8 mouse cellular contexts compared by ENCODE assay signal in the genomic region with DNA sequence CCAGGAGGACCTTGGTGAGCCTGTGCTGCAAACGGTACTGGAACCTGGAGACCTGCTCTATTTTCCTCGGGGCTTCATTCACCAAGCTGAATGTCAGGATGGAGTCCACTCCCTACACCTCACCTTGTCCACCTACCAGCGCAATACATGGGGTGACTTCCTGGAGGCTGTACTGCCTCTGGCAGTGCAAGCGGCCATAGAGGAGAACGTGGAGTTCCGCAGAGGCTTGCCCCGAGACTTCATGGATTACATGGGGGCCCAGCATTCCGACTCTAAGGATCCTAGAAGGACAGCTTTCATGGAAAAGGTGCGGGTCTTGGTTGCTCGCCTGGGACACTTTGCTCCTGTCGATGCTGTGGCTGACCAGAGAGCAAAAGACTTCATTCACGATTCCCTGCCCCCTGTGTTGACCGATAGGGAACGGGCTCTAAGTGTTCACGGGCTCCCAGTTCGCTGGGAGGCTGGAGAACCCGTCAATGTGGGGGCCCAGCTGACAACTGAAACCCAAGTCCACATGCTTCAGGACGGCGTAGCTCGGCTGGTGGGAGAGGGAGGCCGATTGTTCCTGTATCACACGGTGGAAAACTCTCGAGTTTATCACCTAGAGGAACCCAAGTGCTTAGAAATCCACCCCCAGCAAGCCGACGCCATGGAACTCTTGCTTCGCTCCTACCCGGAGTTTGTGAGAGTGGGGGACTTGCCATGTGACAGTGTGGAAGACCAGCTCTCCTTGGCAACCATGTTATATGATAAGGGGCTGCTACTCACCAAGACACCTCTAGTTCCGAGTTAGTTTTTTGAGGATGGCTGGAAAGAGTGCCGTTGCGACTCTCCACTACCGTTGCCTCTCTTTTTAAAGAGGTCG. TPM values are rescaled to one million over a fixed set of nuclear protein-coding genes. Genes with fewer than 3 reads are reported as not detected.
DNase-seq lines count a peak whose midpoint lies in the region; ATAC-seq and TF ChIP-seq lines count a peak whose summit lies in the region.

No protein-coding gene starts in this region.

- no peaks in the 10 kb centered on the region for H3K27me3 ChIP-seq in cerebellum, adult 2 months (ENCODE audit: control insufficient read depth, insufficient read depth, low read length)
- H3K27me3 ChIP-seq in E14TG2a.4 (ENCODE audit: insufficient read depth, low read length): peaks cover 15% of the 10 kb centered on the region
- H3K27me3 ChIP-seq in heart, postnatal 0 days (ENCODE audit: control insufficient read depth, insufficient read depth, low read length): no peaks in the 10 kb centered on the region
- H3K27me3 ChIP-seq in liver, postnatal 0 days (ENCODE audit: insufficient read depth, low read length): no peaks in the 10 kb centered on the region

- H3K27ac ChIP-seq in cerebellum, adult 2 months (ENCODE audit: insufficient read depth, low read length): no peak overlapping the region
- no peak overlapping the region; the same call in 1 of the 2 replicates for H3K27ac ChIP-seq in heart, postnatal 0 days (ENCODE audit: low read depth)
- H3K27ac ChIP-seq in liver, postnatal 0 days (ENCODE audit: low read depth): no peak overlapping the region

- TF ChIP-seq EP300 in heart, postnatal 0 days (IDR thresholded peaks at IDR 0.05; ENCODE audit: low read depth): no peak
- TF ChIP-seq EP300 in liver, postnatal 0 days (IDR thresholded peaks at IDR 0.05; ENCODE audit: low read depth): no peak

- TF ChIP-seq POLR2A in cerebellum, adult 2 months (IDR thresholded peaks at IDR 0.05; ENCODE audit: borderline replicate concordance, insufficient read depth, low read length): no peak

- H3K36me3 ChIP-seq in E14TG2a.4 (ENCODE audit: insufficient read depth, low read length): peaks cover 25% of the 10 kb centered on the region
- 0 out of 2 replicates have a peak, but pooled peaks cover 5% of the 10 kb centered on the region for H3K36me3 ChIP-seq in heart, postnatal 0 days (replicated peaks; ENCODE audit: control insufficient read depth, insufficient read depth, low read length)
- no peaks in the 10 kb centered on the region for H3K36me3 ChIP-seq in liver, postnatal 0 days (replicated peaks; ENCODE audit: insufficient read depth, low read length)

- peak overlapping the region; percentile 71 for H3K4me3 ChIP-seq in cerebellum, adult 2 months (replicated peaks; ENCODE audit: insufficient read depth, low read depth, low read length)
- H3K4me3 ChIP-seq in E14TG2a.4 (replicated peaks; ENCODE audit: low read length): peak overlapping the region; percentile 94
- peak overlapping the region; percentile 75 for H3K4me3 ChIP-seq in heart, postnatal 0 days (ENCODE audit: low read depth, low read length)
- peak overlapping the region; percentile 77 for H3K4me3 ChIP-seq in liver, postnatal 0 days (ENCODE audit: low read depth, low read length)

- ATAC-seq in heart, postnatal 0 days (ENCODE audit: insufficient read depth, low read depth): no peak
- 0 out of 2 replicates have a peak, but pooled peaks have one; percentile 4 for ATAC-seq in liver, postnatal 0 days

- no peak for TF ChIP-seq CTCF in cerebellum, adult 2 months (IDR thresholded peaks at IDR 0.05; ENCODE audit: borderline replicate concordance, insufficient read depth, low read depth, low read length)
- no peak for TF ChIP-seq CTCF in E14TG2a.4 (conservative IDR thresholded peaks at IDR 0.05; ENCODE audit: low read length)
- no peak for TF ChIP-seq CTCF in heart, postnatal 0 days (IDR thresholded peaks at IDR 0.05; ENCODE audit: low read depth)
- TF ChIP-seq CTCF in liver, postnatal 0 days (IDR thresholded peaks at IDR 0.05; ENCODE audit: low read depth): no peak

- H3K4me1 ChIP-seq in cerebellum, adult 2 months (ENCODE audit: control insufficient read depth, insufficient read depth, low read length): no peaks in the 10 kb centered on the region; the same call in 1 of the 2 replicates
- H3K4me1 ChIP-seq in E14TG2a.4 (replicated peaks; ENCODE audit: low read depth, low read length): peaks cover 53% of the 10 kb centered on the region
- H3K4me1 ChIP-seq in heart, postnatal 0 days (ENCODE audit: control insufficient read depth, insufficient read depth): peaks cover 14% of the 10 kb centered on the region
- H3K4me1 ChIP-seq in liver, postnatal 0 days (ENCODE audit: insufficient read depth): peaks cover 35% of the 10 kb centered on the region

- H3K9ac ChIP-seq in heart, postnatal 0 days (replicated peaks; ENCODE audit: low read depth, low read length): peak overlapping the region; percentile 71
- H3K9ac ChIP-seq in liver, postnatal 0 days (replicated peaks): peak overlapping the region; percentile 79

- 60% methylated on average over 32 of the region's 32 CpGs for WGBS in cerebellum, adult 2 months
- WGBS in heart, postnatal 0 days: 45% methylated on average over 32 of the region's 32 CpGs
- WGBS in liver, postnatal 0 days (ENCODE audit: insufficient replicate concordance): 39% methylated on average over 32 of the region's 32 CpGs

- no peaks in the 10 kb centered on the region for H3K9me3 ChIP-seq in E14TG2a.4 (ENCODE audit: low read length)
- no peaks in the 10 kb centered on the region for H3K9me3 ChIP-seq in heart, postnatal 0 days (replicated peaks; ENCODE audit: control insufficient read depth, low read length)
- no peaks in the 10 kb centered on the region for H3K9me3 ChIP-seq in liver, postnatal 0 days (ENCODE audit: low read length)

- peak in 1 of 2 experiments; percentile 9 for DNase-seq in cerebellum, adult 2 months
- DNase-seq in cerebellum, postnatal 14 days: no peak
- no peak for DNase-seq in heart, postnatal 0 days (ENCODE audit: low spot score)
- DNase-seq in liver, postnatal 0 days: peak; percentile 26
- DNase-seq in right cerebral cortex, postnatal 10 days (ENCODE audit: low spot score in 2 of 2): no peak
- no peak for DNase-seq in thymus, postnatal 36 days
- no peak for DNase-seq in frontal cortex, postnatal 25 days (ENCODE audit: low spot score in 2 of 2)

- H3K4me2 ChIP-seq in heart, postnatal 0 days (ENCODE audit: low read depth, low read length): peak overlapping the region; percentile 100
- peak overlapping the region; percentile 98 for H3K4me2 ChIP-seq in liver, postnatal 0 days (ENCODE audit: low read depth, low read length)

RNA-seq across cellular contexts. Expression of a gene that starts 1.5 kb away (rescaled TPM):
- 8.9 and 9.6 TPM in 2 replicates for polyA plus RNA-seq in cerebellum, adult 2 months (2012; rRNA removed)
- total RNA-seq in heart, postnatal 0 days (2014; rRNA removed; ENCODE audit: low replicate concordance): 12.4 and 21.9 TPM in 2 replicates
- 4.6 and 5.1 TPM in 2 replicates for polyA plus RNA-seq in heart, postnatal 0 days (2015; fragmentation: Nextera tagmentation; extraction: Ambion mirVana)
- polyA plus RNA-seq in liver, postnatal 0 days (2015; fragmentation: Nextera tagmentation; extraction: Ambion mirVana): 6.2 and 8.1 TPM in 2 replicates

RNA-seq across cellular contexts. Expression of a gene that starts 30.2 kb away (rescaled TPM):
- polyA plus RNA-seq in cerebellum, adult 2 months (2012; rRNA removed): 54.5 and 60.1 TPM in 2 replicates
- total RNA-seq in heart, postnatal 0 days (2014; rRNA removed; ENCODE audit: low replicate concordance): 22.8 and 42.1 TPM in 2 replicates
- 19.0 and 19.1 TPM in 2 replicates for polyA plus RNA-seq in heart, postnatal 0 days (2015; fragmentation: Nextera tagmentation; extraction: Ambion mirVana)
- 13.0 and 14.5 TPM in 2 replicates for polyA plus RNA-seq in liver, postnatal 0 days (2015; fragmentation: Nextera tagmentation; extraction: Ambion mirVana)

RNA-seq across cellular contexts. Expression of a gene that starts 32.7 kb away (rescaled TPM):
- polyA plus RNA-seq in cerebellum, adult 2 months (2012; rRNA removed): 0.03 and 0.05 TPM in 2 replicates
- not detected in 2 replicates for total RNA-seq in heart, postnatal 0 days (2014; rRNA removed; ENCODE audit: low replicate concordance)
- polyA plus RNA-seq in heart, postnatal 0 days (2015; fragmentation: Nextera tagmentation; extraction: Ambion mirVana): 0.04 TPM in 1 of 2 replicates, not detected in the other
- polyA plus RNA-seq in liver, postnatal 0 days (2015; fragmentation: Nextera tagmentation; extraction: Ambion mirVana): not detected in 2 replicates

RNA-seq across cellular contexts. Expression of a gene that starts 35.7 kb away (rescaled TPM):
- polyA plus RNA-seq in cerebellum, adult 2 months (2012; rRNA removed): 6.4 and 6.8 TPM in 2 replicates
- total RNA-seq in heart, postnatal 0 days (2014; rRNA removed; ENCODE audit: low replicate concordance): 158 and 228 TPM in 2 replicates
- 300 and 309 TPM in 2 replicates for polyA plus RNA-seq in heart, postnatal 0 days (2015; fragmentation: Nextera tagmentation; extraction: Ambion mirVana)
- 32.8 and 39.4 TPM in 2 replicates for polyA plus RNA-seq in liver, postnatal 0 days (2015; fragmentation: Nextera tagmentation; extraction: Ambion mirVana)

RNA-seq across cellular contexts. Expression of a gene that starts 57.3 kb away (rescaled TPM):
- 18.2 and 19.3 TPM in 2 replicates for polyA plus RNA-seq in cerebellum, adult 2 months (2012; rRNA removed)
- total RNA-seq in heart, postnatal 0 days (2014; rRNA removed; ENCODE audit: low replicate concordance): 71.5 and 122 TPM in 2 replicates
- 137 and 142 TPM in 2 replicates for polyA plus RNA-seq in heart, postnatal 0 days (2015; fragmentation: Nextera tagmentation; extraction: Ambion mirVana)
- 87.8 and 106 TPM in 2 replicates for polyA plus RNA-seq in liver, postnatal 0 days (2015; fragmentation: Nextera tagmentation; extraction: Ambion mirVana)
